Mouse (Mus musculus): ENCODE measurements around the gene Igf2r.
"Not testable (repeated sequence)": the region's sequence is repeated elsewhere in the genome, so short reads cannot be mapped to it uniquely, and the experiment has no call there.

Igf2r gene

DNA sequence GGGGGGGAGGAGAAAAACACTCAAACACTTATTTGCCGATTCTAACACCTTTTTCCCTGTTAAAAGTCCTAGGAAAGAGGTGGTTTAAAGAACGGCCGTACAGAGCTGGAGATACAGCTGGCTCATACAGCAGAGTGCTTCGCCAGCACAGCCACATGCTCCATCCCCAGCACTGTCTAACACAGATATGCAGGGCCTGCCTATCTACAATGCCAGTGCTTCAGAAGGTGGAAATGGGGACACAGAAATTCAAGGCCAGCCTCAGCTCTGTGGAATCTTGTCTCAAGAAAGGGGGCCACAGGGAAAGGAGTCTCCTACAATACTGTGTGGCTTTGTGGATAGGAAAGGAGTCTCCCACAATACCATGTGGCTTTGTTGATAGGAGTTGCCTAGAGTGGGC, 52.0 kb downstream of the Igf2r start:
- no peak for DNase-seq (ENCODE audit: low spot score)

GRCm38 (mm10) chr17:12715032-12715431, 54.4 kb downstream of the Igf2r start:
- no peak for DNase-seq (ENCODE audit: low spot score)

GRCm38 (mm10) chr17:12714080-12714561, 55.3 kb downstream of the Igf2r start:
- no peak for DNase-seq (ENCODE audit: low spot score)

GRCm38 (mm10) chr17:12712993-12713392, 56.5 kb downstream of the Igf2r start:
- DNase-seq (ENCODE audit: low spot score) = no peak

- no peak for DNase-seq (ENCODE audit: low spot score)
These were observed 57.3 kb downstream of the Igf2r start for GRCm38 (mm10) chr17:12712191-12712590.

- no peak for DNase-seq (ENCODE audit: low spot score)
These were observed 58.5 kb downstream of the Igf2r start for GRCm38 (mm10) chr17:12710976-12711375.

DNA sequence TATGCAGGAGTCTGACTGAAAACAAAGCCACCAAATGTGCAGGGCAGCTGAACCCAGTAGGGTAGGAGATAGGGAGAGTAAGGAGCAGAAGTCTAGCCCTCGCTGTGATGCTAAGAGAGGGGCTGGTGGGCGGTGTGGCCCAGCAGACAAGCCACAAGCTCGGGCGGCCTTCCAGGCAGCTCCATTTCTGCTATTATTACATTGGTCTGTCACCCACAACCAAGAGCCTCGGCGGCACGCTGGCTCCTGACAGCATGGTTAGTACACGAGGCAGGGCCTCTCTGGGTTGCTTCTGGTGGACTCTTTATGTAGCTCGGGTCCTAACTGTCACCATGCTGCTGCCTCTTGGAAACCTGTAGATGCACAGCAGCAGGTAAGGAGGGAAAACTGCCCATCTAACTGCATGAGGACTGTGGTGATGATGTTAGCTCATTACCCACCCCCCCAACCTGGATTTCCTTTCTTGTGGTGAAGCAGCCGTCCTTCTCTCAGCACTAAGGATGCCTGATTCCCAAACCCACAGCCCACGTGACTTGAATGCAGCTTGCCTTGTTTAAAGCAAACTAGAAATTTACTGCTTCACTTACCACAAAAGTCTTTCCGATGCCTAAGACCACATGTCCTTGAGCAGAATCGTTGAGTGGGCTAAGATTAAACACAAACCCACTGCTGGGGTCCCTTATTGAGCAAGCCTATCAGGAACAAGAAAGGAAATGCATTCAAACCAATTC, 59.2 kb downstream of the Igf2r start:
- DNase-seq (ENCODE audit: low spot score) = no peak

GRCm38 (mm10) chr17:12708398-12708797, 61.1 kb downstream of the Igf2r start:
- no peak for DNase-seq (ENCODE audit: low spot score)

DNA sequence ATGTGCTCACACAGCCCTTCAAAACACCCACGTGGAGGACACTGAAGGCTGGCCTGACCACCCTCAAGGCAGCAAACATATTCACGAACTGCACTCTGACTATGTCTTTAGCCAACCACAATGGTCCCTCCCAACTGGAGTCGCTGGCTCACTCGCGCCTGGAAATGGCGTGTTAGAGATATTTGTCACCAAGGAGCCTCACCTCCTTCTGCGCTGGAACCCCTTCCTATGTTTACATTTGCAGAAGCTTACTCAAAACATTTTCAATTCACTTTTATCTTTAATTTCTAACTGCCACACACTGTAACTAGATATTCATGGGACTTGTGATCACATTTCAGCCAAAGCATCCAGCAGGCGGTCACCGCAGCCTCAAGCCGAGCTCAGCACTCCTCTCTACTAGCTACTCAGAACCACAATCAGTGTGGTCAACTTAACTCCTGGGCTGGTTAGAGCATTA, 62.8 kb downstream of the Igf2r start:
- DNase-seq (ENCODE audit: low spot score) = no peak

DNA sequence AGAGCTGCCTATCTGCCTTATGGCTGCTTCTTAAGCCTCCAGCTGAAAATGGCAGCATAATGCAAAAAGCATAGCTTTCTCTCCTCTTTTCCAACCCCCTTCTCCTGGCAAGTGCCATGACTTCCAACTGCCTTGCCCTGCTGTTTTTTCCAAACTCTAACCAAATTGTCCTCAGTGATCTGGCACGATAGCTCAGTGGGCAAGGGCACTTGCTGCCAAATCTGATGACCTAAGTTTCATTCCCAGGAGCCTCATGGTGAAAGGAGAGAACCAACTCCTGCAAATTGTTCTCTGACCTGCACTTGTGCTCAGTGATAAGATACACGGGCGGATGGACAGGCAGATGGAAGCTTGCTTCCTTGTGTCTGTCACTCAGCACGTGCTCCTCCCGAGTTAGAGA, 66.6 kb downstream of the Igf2r start:
- DNase-seq (ENCODE audit: low spot score) = no peak

- no peak for DNase-seq (ENCODE audit: low spot score)
These were observed 69.1 kb downstream of the Igf2r start for GRCm38 (mm10) chr17:12700373-12700772.

DNA sequence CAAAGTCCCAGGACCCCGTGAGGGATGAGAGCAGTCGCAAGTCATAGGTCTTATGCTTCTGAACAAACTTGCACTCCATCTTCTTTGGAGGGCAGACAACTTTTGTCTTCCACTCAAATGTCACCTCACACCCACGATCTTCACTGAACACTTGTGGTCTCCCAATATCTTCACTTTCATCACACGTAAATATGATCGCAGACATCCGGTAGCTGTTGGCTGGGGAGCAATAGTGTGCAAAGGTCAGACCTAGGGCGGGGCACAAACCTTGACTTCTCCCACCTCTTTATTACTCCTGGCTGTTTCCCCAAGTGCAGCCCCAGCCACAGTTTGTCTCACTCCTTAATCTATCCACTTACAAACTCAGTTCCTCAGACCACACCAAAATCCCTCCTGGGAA, 77.6 kb downstream of the Igf2r start:
- DNase-seq (ENCODE audit: low spot score) = no peak

DNA sequence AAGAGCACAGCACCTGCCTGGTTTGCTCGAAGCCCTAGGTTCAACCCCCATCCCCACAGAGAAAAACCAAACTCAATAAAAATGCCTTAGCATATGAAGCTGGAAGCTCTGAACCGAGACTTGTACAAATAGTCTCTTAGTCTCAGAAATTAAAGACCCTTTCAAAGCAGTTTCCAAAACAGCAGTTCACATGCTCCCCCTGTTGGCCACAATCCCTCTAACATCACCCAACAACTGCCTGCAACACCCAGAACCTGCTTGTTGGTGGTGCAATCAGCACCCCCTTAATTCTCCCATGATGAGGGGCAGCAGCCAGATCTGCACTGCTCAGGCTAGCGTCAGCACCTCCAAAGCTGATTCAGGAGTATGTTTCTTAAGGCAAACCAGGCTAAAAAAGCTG, 79.9 kb downstream of the Igf2r start:
- DNase-seq (ENCODE audit: low spot score) = no peak

DNA sequence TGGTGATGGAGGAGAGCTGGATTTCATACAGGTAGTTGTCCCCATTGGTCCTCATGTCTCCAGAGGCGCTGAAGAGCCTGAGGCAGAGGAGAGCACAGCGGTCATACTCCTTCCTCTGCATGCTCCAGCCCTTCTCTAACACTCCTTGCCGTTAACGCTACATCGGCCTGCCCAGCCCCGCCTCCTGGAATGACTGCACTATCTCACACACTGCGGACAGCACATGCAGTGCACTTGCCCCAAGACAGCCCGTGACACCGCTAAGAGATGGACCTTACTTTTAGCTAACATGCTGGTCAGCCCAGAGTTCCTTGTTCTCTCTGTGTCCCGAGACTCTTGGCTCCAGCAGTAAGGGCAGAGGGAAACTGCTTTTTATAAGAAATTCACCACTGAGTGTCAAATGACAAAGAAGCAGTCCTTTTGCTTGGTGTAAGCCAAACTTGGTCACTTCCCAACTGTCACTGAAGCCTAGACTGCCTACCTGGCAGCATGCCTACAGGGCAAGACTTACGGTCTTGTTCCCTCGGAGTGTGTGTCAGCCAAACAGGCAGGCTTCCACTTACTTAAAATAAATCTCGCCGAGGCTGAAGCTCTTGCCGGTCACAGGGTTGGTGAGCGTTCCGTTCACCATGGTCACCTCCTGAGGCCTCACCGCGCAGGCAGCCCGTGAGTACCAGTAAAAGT, 80.9 kb downstream of the Igf2r start:
- no peak for DNase-seq (ENCODE audit: low spot score)

GRCm38 (mm10) chr17:12684928-12685624, 84.4 kb downstream of the Igf2r start:
- no peak for DNase-seq (ENCODE audit: low spot score)

GRCm38 (mm10) chr17:12684412-12684811, 85.1 kb downstream of the Igf2r start:
- DNase-seq (ENCODE audit: low spot score) = no peak

GRCm38 (mm10) chr17:12683582-12683981, 85.9 kb downstream of the Igf2r start:
- DNase-seq (ENCODE audit: low spot score) = no peak

DNA sequence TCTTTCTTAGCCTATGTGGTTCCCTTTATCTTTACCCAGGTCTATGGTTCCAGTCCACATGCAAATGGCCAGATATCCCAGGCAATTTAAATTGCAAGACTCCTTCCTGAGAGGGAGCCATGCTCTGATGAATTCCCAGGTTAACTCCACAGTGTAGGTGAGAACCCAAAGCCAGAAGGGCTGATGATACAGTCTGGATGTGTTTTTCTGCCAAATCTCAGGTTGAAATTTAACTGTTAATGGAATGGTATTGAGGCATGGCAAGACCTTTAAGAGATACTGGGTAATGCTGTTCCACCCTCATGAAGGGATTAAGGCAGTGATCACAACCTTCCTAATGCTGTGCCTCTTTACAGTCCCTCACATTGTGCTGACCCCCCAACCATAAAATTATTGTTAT, 91.2 kb downstream of the Igf2r start:
- no peak for DNase-seq (ENCODE audit: low spot score)

GRCm38 (mm10) chr17:12677139-12677538, 92.3 kb downstream of the Igf2r start:
- DNase-seq (ENCODE audit: low spot score) = no peak

GRCm38 (mm10) chr17:12675646-12676045, 93.8 kb downstream of the Igf2r start, which contains the start of gene Slc22a1:
Gene Slc22a1, minus strand, starts transcription at chr17:12675829.
- DNase-seq (ENCODE audit: low spot score) = no peak

DNA sequence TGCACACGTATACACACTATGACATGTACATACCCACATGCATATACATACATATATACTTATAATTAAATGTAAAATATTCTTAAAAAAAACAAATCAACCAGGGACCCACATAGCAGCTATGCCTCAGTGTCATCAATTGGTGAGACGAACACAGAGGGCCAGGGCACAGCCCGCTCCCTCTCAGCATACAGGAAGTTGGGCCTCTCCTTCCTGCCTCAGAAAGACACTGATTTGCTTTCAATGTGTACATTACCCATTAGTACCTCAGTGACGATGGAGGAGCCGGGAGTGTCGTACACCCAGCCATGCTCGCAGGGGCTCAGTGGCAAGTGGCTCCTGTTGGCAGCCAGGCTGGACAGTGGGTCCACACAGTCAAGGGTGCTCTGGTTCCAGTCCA, 94.5 kb downstream of the Igf2r start:
- DNase-seq (ENCODE audit: low spot score) = not testable (repeated sequence)

GRCm38 (mm10) chr17:12673871-12674270, 95.6 kb downstream of the Igf2r start:
- DNase-seq (ENCODE audit: low spot score) = no peak

DNA sequence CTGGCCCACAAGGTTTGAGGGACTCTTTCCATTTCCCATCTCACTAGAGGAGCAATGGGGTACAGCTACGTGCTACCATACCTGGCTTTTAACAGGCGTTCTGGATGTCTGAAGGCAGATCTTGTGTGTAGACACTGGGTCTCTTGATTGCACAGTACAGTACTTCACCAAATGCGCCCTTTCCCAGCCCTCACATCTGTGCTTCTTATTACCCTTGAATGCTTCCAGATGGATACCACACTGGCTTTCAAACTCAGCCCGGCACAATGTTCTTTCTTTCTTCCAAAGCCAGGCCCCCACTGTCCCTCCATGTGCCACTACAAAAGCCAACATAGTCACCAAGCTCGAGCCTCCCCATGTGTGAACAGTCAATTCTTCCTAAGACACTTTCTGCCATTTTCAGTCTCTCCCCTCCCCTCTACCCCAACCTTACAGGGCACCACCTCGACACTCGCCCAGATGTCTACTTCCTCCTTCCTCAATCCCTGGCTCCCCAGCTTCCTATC, 97.1 kb downstream of the Igf2r start:
- no peak for DNase-seq (ENCODE audit: low spot score)
